Mouse (Mus musculus) adrenal gland, postnatal 14 days (tissue): ENCODE measurements around the gene Rnaset2b. TPM values are rescaled to one million over a fixed set of nuclear protein-coding genes. Genes with fewer than 3 reads are reported as not detected.
"Not testable (repeated sequence)": the region's sequence is repeated elsewhere in the genome, so short reads cannot be mapped to it uniquely, and the experiment has no call there.

ENCODE experiments used
- DNase-seq: peaks from one replicate; pipeline ENCODE4 v3.0.0; 2021; ENCODE audit warnings: mixed read lengths
- long read RNA-seq, 2 experiments: library from polyadenylated mRNA; stranded (forward); transcript quantifications; one replicate each; pipeline ENCODE4 v2.0.0; 2021
- total RNA-seq: library from RNA; stranded (reverse); gene quantifications from 2 replicates; pipeline ENCODE4 v1.2.3, GENCODE M21; 2021

The Rnaset2b gene
- total RNA-seq, result 328 and 341 TPM in 2 replicates
- long read RNA-seq, experiment 1, transcript Rnaset2b-201 (9 exons, 1,783 nt), result major isoform, 104 of 121 reads
- long read RNA-seq, experiment 1, partial matches to known transcripts, result 14 of 121 reads
- long read RNA-seq, experiment 1, other reads (novel, unspliced or antisense), result 0 of 121 reads
- long read RNA-seq, experiment 2, transcript Rnaset2b-201 (9 exons, 1,783 nt), result major isoform, 82 of 98 reads
- long read RNA-seq, experiment 2, partial matches to known transcripts, result 16 of 98 reads
- long read RNA-seq, experiment 2, other reads (novel, unspliced or antisense), result 0 of 98 reads

GRCm38 (mm10) chr17:6970334-6970733 lies at the start of gene Rnaset2b:
TSS of gene Rnaset2b (plus strand) at chr17:6970634.
- not testable (repeated sequence) for DNase-seq

GRCm38 (mm10) chr17:6931625-6932024 lies 38.8 kb upstream of the Rnaset2b start:
- not testable (repeated sequence) for DNase-seq

GRCm38 (mm10) chr17:6942560-6942959 lies 27.9 kb upstream of the Rnaset2b start:
- not testable (repeated sequence) for DNase-seq

- not testable (repeated sequence) for DNase-seq
These were observed 22.8 kb upstream of the Rnaset2b start for GRCm38 (mm10) chr17:6947637-6947983.

- peak; percentile 91 for DNase-seq
These were observed 22.3 kb upstream of the Rnaset2b start, which contains the start of gene Rsph3b for GRCm38 (mm10) chr17:6947984-6948768. TSS of gene Rsph3b (minus strand) at chr17:6948682.

- not testable (repeated sequence) for DNase-seq
These were observed 21.6 kb upstream of the Rnaset2b start for GRCm38 (mm10) chr17:6948769-6949228.

GRCm38 (mm10) chr17:6958881-6959280 lies 11.6 kb upstream of the Rnaset2b start:
- DNase-seq, result peak; percentile 11

GRCm38 (mm10) chr17:6959543-6960259 lies 10.7 kb upstream of the Rnaset2b start:
- not testable (repeated sequence) for DNase-seq

- DNase-seq, result not testable (repeated sequence)
These were observed 10.1 kb upstream of the Rnaset2b start for GRCm38 (mm10) chr17:6960349-6960748.

- peak; percentile 60 for DNase-seq
These were observed 9.7 kb upstream of the Rnaset2b start, which contains the start of gene Tagap1 for GRCm38 (mm10) chr17:6960776-6961175. TSS of gene Tagap1 (minus strand) at chr17:6961156.

- not testable (repeated sequence) for DNase-seq
These were observed 9.0 kb upstream of the Rnaset2b start for GRCm38 (mm10) chr17:6961181-6962000.

- not testable (repeated sequence) for DNase-seq
These were observed 8.1 kb upstream of the Rnaset2b start for GRCm38 (mm10) chr17:6962339-6962738.

GRCm38 (mm10) chr17:6962936-6963335 lies 7.5 kb upstream of the Rnaset2b start:
- DNase-seq, result not testable (repeated sequence)

GRCm38 (mm10) chr17:6965364-6965763 lies 5.1 kb upstream of the Rnaset2b start:
- DNase-seq, result not testable (repeated sequence)

GRCm38 (mm10) chr17:6967673-6968072 lies 2.8 kb upstream of the Rnaset2b start:
- not testable (repeated sequence) for DNase-seq

- DNase-seq, result not testable (repeated sequence)
These were observed 804 bp downstream of the Rnaset2b start for GRCm38 (mm10) chr17:6971238-6971637.

GRCm38 (mm10) chr17:6972836-6973396 lies 2.5 kb downstream of the Rnaset2b start:
- not testable (repeated sequence) for DNase-seq

- DNase-seq, result not testable (repeated sequence)
These were observed 4.6 kb downstream of the Rnaset2b start for GRCm38 (mm10) chr17:6974985-6975384.

GRCm38 (mm10) chr17:6978287-6979248 lies 8.1 kb downstream of the Rnaset2b start, which contains the start of gene Gm49721:
TSS of gene Gm49721 (plus strand) at chr17:6978904.
- DNase-seq, result peak; percentile 86

- DNase-seq, result not testable (repeated sequence)
These were observed 8.9 kb downstream of the Rnaset2b start for GRCm38 (mm10) chr17:6979380-6979779.
